Mouse (Mus musculus): Measurements from ENCODE around the gene Zbtb7b.

Gene Zbtb7b

GRCm38 (mm10) chr3:89394006-89394893 is at the start of gene Zbtb7b:
TSS of gene Zbtb7b (minus strand) at chr3:89394776.
- in situ Hi-C loops (cut with MboI, MseI) = no loop called here

- in situ Hi-C loops (cut with MboI, MseI) = loop anchor here in 1 of 2 experiments (25.0 kb wide), 1 partner anchor 1478 kb away; the partner anchor contains the start of gene Nes
Observed at GRCm38 (mm10) chr3:89440691-89441090, 46.1 kb upstream of the Zbtb7b start.

GRCm38 (mm10) chr3:89437269-89437668 is 42.7 kb upstream of the Zbtb7b start:
- in situ Hi-C loops (cut with MboI, MseI) = loop anchor here in 1 of 2 experiments (25.0 kb wide), 1 partner anchor 1475 kb away; the partner anchor contains the start of gene Nes

- in situ Hi-C loops (cut with MboI, MseI) = loop anchor here in 1 of 2 experiments (25.0 kb wide), 1 partner anchor 1474 kb away; the partner anchor contains the start of gene Nes
Observed at GRCm38 (mm10) chr3:89436176-89437113, 41.9 kb upstream of the Zbtb7b start, which contains the start of gene Pbxip1. TSS of gene Pbxip1 (plus strand) at chr3:89436706.

DNA sequence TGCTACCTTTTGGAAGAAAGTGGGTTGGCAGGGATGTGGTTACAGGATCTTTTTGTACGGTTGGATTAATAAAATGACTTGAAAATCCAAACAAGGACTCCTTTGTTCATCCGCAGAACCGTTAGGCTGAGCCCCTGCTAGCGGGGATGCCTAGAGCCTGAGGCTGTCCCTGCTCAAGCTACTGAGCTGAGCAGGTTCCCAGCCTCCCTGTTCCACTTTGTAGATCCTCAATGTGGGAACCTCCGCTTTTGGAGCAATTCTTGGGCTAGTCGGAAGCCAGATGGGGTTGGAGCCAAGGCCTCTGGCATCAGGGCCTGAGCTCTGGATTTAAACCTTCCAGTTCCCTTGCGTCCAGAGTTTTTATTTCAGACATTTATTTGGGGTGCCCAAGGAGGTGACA is 40.5 kb upstream of the Zbtb7b start:
- in situ Hi-C loops (cut with MboI, MseI) = loop anchor here in 1 of 2 experiments (25.0 kb wide), 1 partner anchor 1473 kb away; the partner anchor contains the start of gene Nes

DNA sequence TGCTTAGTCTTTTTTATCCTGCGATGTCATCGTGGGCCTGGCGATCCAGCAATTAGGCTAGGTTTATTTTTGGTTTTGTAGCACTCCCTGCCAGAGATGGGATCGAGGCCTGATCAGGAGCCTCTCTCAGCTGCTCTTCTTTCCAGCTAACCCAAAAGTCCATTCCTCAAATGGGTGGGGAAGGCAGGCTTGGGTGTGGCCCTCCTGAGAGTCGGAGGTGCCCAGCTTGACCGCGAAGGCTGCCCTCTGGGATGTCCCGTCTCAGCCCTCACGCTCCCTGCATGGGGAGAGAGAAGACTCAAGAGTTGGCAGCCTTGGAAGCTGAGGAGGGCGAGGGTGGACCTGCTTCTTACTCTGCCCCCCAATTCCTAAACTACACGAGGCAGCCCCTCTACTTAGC is 40.0 kb upstream of the Zbtb7b start:
- in situ Hi-C loops (cut with MboI, MseI) = loop anchor here in 1 of 2 experiments (25.0 kb wide), 1 partner anchor 1472 kb away; the partner anchor contains the start of gene Nes

DNA sequence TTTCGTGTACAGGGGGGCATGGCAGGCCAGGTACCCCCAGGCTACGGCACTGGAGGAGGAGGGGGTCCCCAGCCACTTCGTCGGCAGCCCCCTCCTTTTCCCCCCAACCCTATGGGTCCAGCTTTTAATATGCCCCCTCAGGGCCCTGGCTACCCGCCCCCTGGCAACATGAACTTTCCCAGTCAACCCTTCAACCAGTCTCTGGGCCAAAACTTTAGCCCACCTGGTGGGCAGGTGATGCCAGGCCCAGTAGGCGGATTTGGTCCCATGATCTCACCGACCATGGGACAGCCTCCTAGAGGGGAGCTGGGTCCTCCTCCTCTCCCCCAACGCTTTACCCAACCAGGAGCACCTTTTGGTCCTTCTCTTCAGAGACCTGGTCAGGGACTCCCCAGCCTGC is 38.0 kb upstream of the Zbtb7b start:
- in situ Hi-C loops (cut with MboI, MseI) = loop anchor here in 1 of 2 experiments (25.0 kb wide), 1 partner anchor 1470 kb away; the partner anchor contains the start of gene Nes

DNA sequence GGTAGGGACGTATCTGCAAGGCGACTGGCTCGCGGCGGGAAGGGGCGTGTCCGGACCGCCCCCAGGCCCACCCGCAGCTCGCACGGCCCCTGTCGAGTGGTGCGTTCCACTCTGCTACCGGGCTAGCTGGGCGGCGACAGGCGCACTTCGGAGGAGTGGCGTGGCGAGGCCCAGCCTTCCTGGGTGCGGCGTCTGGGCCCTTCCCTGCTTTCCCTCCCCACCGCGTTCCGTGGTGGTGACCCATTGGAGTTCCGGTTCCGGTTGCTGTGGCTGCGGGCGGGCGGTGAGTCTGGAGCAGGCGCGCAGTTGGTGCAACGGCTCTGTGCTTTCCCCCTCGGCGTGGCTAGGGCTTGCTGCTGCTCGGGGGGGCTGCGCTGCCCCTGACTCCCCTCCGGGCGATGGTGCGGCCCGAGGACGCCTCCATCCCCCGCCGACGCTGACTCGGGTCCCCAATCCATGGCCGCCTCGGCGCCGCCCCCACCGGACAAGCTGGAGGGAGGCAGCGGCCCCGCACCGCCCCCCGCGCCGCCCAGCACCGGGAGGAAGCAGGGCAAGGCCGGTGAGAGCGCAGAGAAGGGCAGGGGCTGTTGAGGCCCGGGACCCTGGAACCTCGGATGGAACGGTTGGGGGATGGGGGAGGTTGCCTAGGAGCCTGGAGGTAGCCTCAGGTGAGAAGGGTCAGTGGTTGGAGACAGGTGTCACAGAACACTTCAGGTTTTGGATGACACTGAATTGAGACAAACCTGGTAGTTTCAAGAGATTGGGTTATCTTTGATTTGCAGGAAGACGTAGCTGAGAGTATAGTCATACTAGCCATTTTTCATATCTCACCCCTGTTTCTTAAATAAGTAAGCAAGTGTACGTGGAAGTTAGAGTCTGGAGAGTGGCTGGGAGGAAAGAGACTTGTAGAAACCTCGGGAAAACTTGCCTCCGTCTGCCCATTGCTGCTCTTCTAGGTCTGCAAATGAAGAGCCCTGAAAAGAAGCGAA is 35.9 kb upstream of the Zbtb7b start, which contains the start of gene Pygo2:
TSS of gene Pygo2 (plus strand) at position 44 of the 989 bp plus-strand sequence.
- in situ Hi-C loops (cut with MboI, MseI) = loop anchor here in 1 of 2 experiments (25.0 kb wide), 1 partner anchor 1468 kb away; the partner anchor contains the start of gene Nes

GRCm38 (mm10) chr3:89429021-89429420 is 34.4 kb upstream of the Zbtb7b start:
- in situ Hi-C loops (cut with MboI, MseI) = loop anchor here in 1 of 2 experiments (25.0 kb wide), 1 partner anchor 1467 kb away; the partner anchor contains the start of gene Nes

- in situ Hi-C loops (cut with MboI, MseI) = loop anchor here in 1 of 2 experiments (25.0 kb wide), 1 partner anchor 1464 kb away; the partner anchor contains the start of gene Nes
Observed at GRCm38 (mm10) chr3:89425876-89426275, 31.3 kb upstream of the Zbtb7b start.

DNA sequence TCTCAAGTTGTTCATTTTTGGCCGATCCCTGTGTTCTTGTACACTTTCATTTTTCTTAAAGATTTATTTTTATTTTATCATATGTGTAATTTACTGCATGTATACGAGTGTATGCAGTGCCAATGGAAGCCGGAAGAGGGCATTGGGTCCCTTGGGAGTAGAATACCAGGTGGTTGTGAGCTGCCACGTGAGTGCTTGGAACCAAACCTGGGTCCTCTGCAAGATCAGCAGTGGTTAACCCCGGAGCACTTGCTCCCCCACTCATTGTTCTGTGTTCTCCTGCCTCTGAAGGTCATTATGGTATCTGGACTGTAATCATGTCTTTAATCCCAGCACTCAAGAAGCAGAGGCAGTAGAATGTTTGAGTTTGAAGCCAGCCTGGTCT is 30.6 kb upstream of the Zbtb7b start:
- in situ Hi-C loops (cut with MboI, MseI) = loop anchor here in 1 of 2 experiments (25.0 kb wide), 1 partner anchor 1463 kb away; the partner anchor contains the start of gene Nes

DNA sequence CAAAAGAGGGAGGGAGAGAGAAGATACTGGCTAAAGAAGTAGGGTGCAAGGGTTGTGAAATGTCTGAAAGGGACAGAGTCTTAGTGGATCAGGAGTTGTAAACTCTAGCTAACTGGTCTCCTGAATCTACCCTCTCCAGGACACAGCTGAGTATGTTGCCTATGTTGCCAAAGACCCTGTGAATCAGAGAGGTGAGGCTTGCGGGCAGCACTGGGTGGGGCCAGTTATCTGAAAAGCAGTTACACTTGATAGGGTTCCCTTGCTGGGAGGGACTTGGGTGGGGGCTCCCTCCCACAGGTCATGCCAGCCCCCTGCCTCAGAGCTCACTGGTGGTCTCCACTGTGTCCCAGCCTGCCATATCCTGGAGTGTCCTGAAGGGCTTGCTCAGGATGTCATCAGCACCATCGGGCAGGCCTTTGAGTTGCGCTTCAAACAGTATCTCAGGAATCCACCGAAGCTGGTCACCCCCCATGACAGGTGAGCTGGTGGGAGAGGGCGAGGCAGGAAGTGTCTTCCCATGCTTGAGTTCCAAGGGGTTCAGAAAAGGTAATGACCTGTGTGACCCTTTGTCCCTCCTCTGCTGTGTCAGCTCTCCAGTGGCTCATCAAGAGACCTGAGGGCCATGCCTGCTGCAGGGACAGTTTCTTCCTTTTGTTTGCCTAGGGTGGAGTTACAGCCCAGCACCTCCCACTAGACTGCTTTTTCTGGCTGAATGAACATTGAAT is 30.0 kb upstream of the Zbtb7b start:
- in situ Hi-C loops (cut with MboI, MseI) = loop anchor here in 1 of 2 experiments (25.0 kb wide), 1 partner anchor 1462 kb away; the partner anchor contains the start of gene Nes

GRCm38 (mm10) chr3:89422556-89423205 is 28.1 kb upstream of the Zbtb7b start:
- in situ Hi-C loops (cut with MboI, MseI) = no loop called here

GRCm38 (mm10) chr3:89421810-89422473 is 27.4 kb upstream of the Zbtb7b start:
- in situ Hi-C loops (cut with MboI, MseI) = no loop called here

GRCm38 (mm10) chr3:89421002-89421774 is 26.6 kb upstream of the Zbtb7b start:
- in situ Hi-C loops (cut with MboI, MseI) = no loop called here

GRCm38 (mm10) chr3:89420421-89420820 is 25.8 kb upstream of the Zbtb7b start:
- in situ Hi-C loops (cut with MboI, MseI) = no loop called here

DNA sequence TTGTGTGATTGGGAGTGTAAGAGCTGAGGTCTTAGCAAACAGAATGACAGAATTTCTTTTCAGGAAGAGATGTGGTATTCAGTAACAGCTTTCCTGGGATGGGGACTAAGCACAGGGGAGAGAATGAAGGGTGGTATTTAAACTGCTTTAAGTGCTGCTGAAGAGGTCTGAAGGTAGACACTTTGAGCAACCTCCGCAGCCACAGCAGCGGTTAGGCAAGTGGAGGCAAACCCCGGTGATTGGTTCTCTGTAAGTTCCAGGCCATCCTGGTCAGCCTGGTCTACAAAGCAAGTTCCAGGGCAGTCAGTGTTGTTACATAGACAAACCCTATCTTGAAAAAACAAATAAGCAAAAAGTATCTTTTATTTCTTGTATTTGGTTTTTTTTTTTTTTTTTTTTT is 25.4 kb upstream of the Zbtb7b start:
- in situ Hi-C loops (cut with MboI, MseI) = no loop called here
